Mouse (Mus musculus): ENCODE measurements around the gene Pkdcc. TPM values are rescaled to one million over a fixed set of nuclear protein-coding genes. Genes with fewer than 3 reads are reported as not detected.
A peak's percentile ranks its signal among the peaks of the same experiment; 100 is the strongest.

Gene Pkdcc
- polyA plus RNA-seq, 1 experiment from 2014 or later: 25.3 TPM

DNA sequence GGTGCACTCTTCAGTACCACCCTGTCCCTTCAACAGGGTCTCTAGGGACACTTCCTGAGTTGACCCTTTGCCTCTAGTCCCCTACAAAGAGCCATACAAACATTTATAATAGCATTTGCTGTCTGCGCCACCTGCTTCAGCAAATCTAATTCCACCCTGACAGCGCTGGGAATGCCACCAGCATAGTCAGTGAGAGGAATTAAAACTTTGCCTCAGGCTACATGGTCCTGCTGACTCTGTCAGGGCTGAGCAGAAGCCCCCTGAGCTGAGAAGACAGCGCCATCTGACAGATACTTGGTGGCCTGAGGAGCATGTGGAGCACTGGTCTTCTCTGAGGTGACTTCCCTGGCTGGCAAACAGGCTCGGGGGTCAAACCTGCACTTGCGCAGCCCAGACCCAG is 14.6 kb upstream of the Pkdcc start:
- no peak overlapping the region for H3K4me3 ChIP-seq (ENCODE audit: low read depth, low read length)
- ATAC-seq (ENCODE audit: insufficient read depth) (no peak), DNase-seq (no peak)
- no peak overlapping the region for H3K27ac ChIP-seq (ENCODE audit: low read depth)
- H3K27me3 ChIP-seq (ENCODE audit: insufficient read depth, low read length): no peaks in the 10 kb centered on the region
- H3K9me3 ChIP-seq (ENCODE audit: low read depth, low read length): no peaks in the 10 kb centered on the region
- no peak overlapping the region for H3K4me2 ChIP-seq
- no peaks in the 10 kb centered on the region for H3K36me3 ChIP-seq (ENCODE audit: insufficient read depth)
- WGBS: 81% methylated on average over 5 of the region's 5 CpGs
- no peak overlapping the region for H3K9ac ChIP-seq
- H3K4me1 ChIP-seq (ENCODE audit: insufficient read depth): peaks cover 30% of the 10 kb centered on the region
- TF ChIP-seq CTCF (IDR thresholded peaks at IDR 0.05; ENCODE audit: low read depth): no peak

DNA sequence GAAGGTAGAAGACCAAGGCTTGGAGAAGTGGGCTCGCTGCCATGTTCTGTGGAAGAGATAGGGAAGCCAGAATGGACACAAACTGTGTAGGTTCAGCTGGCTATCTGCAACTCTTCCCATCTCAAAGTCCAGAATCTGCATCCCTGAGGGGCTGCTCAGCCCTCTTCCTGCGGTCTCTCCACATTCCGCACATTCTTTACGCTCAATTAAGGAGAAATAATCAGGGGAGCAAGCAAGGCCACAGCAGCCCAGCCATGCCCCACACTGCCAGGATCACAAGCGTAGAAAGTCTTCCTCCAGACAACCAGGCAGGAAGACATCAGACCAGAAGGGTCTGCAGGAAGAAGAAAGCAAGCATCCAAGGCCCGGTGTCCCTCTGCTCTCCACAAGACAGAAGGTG is 13.8 kb upstream of the Pkdcc start:
- TF ChIP-seq CTCF (IDR thresholded peaks at IDR 0.05; ENCODE audit: low read depth): no peak
- Histone ChIP-seq H3K27ac (ENCODE audit: low read depth) (peak overlapping the region; percentile 30; the same call in 1 of the 2 replicates), H3K27me3 (ENCODE audit: insufficient read depth, low read length) (no peaks in the 10 kb centered on the region), H3K9ac (no peak overlapping the region), H3K4me3 (ENCODE audit: low read depth, low read length) (no peak overlapping the region), H3K9me3 (ENCODE audit: low read depth, low read length) (no peaks in the 10 kb centered on the region), H3K36me3 (ENCODE audit: insufficient read depth) (no peaks in the 10 kb centered on the region), H3K4me1 (ENCODE audit: insufficient read depth) (peaks cover 30% of the 10 kb centered on the region), H3K4me2 (no peak overlapping the region)
- 34% methylated on average over 6 of the region's 6 CpGs for WGBS
- ATAC-seq (ENCODE audit: insufficient read depth) (no peak), DNase-seq (no peak)

DNA sequence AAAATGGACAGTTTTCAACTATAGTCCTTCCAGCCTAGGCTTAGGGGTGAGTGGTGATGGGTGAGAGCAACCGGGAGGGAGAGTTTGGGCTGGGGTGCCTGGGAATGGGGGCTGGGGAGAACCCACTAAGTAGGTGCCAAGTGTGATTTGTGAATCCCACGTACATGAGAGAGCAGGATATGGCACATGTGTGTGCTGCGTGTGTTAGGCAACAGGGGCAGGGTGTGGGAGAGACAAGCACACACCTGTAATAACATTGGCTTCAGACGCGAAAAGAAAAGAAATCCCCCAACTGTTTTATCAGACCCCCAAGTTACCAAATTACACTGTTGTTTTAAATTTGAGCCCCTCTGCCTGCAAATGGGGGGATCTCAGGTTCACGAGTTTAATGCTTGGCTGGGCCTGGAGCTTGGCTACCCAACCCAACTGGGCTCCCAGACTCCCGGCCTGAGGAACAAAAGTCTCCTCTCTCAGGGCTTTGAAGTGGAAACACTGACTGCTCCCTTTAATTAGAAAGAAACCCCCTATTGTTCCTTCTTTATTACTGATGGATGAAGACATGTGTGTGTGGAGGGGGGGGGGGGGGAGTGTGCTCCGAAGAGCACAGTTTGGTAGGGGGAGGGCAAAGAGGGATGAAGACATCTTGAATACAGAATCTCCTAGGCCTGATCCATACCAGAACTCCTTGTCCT is 11.3 kb upstream of the Pkdcc start:
- Histone ChIP-seq H3K4me3 (ENCODE audit: low read depth, low read length) (no peak overlapping the region), H3K9me3 (ENCODE audit: low read depth, low read length) (no peaks in the 10 kb centered on the region), H3K4me2 (no peak overlapping the region), H3K9ac (no peak overlapping the region), H3K27ac (ENCODE audit: low read depth) (no peak overlapping the region), H3K4me1 (ENCODE audit: insufficient read depth) (peaks cover 20% of the 10 kb centered on the region), H3K27me3 (ENCODE audit: insufficient read depth, low read length) (no peaks in the 10 kb centered on the region), H3K36me3 (ENCODE audit: insufficient read depth) (no peaks in the 10 kb centered on the region)
- 46% methylated on average over 8 of the region's 8 CpGs for WGBS
- DNase-seq: no peak
- TF ChIP-seq CTCF (IDR thresholded peaks at IDR 0.05; ENCODE audit: low read depth): no peak
- ATAC-seq (ENCODE audit: insufficient read depth): no peak

DNA sequence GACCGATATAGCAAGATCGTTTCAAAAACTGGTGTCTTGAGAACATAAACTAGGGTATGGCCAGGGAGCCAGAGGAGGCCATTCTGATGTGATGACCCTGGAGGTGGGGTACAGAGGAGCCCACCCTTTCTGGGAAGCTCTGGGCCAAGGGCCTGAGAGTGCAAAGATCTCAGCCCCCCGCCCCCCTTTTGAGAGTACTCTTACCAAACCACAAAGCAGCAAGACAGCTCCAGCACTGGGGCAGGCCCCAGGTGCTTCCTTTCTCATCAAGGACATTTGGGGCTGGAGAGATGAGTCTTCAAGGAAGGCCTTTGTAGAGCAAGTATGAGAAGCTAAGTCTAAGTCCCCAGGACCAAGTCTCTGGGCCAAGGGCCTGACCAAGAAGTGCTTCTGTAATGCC is 7.8 kb upstream of the Pkdcc start:
- no peak overlapping the region for H3K27ac ChIP-seq (ENCODE audit: low read depth)
- H3K4me1 ChIP-seq (ENCODE audit: insufficient read depth): 0 out of 2 replicates have a peak, but pooled peaks cover 3% of the 10 kb centered on the region
- H3K36me3 ChIP-seq (ENCODE audit: insufficient read depth): no peaks in the 10 kb centered on the region
- no peak overlapping the region for H3K4me2 ChIP-seq
- no peak for ATAC-seq (ENCODE audit: insufficient read depth)
- H3K9me3 ChIP-seq (ENCODE audit: low read depth, low read length): no peaks in the 10 kb centered on the region
- 80% methylated on average over 3 of the region's 3 CpGs for WGBS
- H3K9ac ChIP-seq: no peak overlapping the region
- TF ChIP-seq CTCF (IDR thresholded peaks at IDR 0.05; ENCODE audit: low read depth): no peak
- no peaks in the 10 kb centered on the region for H3K27me3 ChIP-seq (ENCODE audit: insufficient read depth, low read length)
- no peak for DNase-seq
- no peak overlapping the region for H3K4me3 ChIP-seq (ENCODE audit: low read depth, low read length)

GRCm38 (mm10) chr17:83208455-83208854 is 6.6 kb upstream of the Pkdcc start:
- Histone ChIP-seq H3K4me2 (no peak overlapping the region), H3K9ac (no peak overlapping the region), H3K4me1 (ENCODE audit: insufficient read depth) (peaks cover 7% of the 10 kb centered on the region), H3K9me3 (ENCODE audit: low read depth, low read length) (no peaks in the 10 kb centered on the region), H3K36me3 (ENCODE audit: insufficient read depth) (no peaks in the 10 kb centered on the region), H3K27ac (ENCODE audit: low read depth) (no peak overlapping the region), H3K4me3 (ENCODE audit: low read depth, low read length) (no peak overlapping the region), H3K27me3 (ENCODE audit: insufficient read depth, low read length) (no peaks in the 10 kb centered on the region)
- no peak for ATAC-seq (ENCODE audit: insufficient read depth)
- no peak for TF ChIP-seq CTCF (IDR thresholded peaks at IDR 0.05; ENCODE audit: low read depth)
- no peak for DNase-seq
- 45% methylated on average over 2 of the region's 2 CpGs for WGBS

GRCm38 (mm10) chr17:83210531-83210930 is 4.6 kb upstream of the Pkdcc start:
- Histone ChIP-seq H3K27ac (ENCODE audit: low read depth) (no peak overlapping the region), H3K4me2 (no peak overlapping the region), H3K9ac (no peak overlapping the region), H3K9me3 (ENCODE audit: low read depth, low read length) (no peaks in the 10 kb centered on the region), H3K36me3 (ENCODE audit: insufficient read depth) (no peaks in the 10 kb centered on the region), H3K4me1 (ENCODE audit: insufficient read depth) (peaks cover 11% of the 10 kb centered on the region), H3K4me3 (ENCODE audit: low read depth, low read length) (no peak overlapping the region), H3K27me3 (ENCODE audit: insufficient read depth, low read length) (no peaks in the 10 kb centered on the region)
- DNase-seq: no peak
- no peak for TF ChIP-seq CTCF (IDR thresholded peaks at IDR 0.05; ENCODE audit: low read depth)
- WGBS: 52% methylated on average over 5 of the region's 5 CpGs
- ATAC-seq (ENCODE audit: insufficient read depth): no peak

DNA sequence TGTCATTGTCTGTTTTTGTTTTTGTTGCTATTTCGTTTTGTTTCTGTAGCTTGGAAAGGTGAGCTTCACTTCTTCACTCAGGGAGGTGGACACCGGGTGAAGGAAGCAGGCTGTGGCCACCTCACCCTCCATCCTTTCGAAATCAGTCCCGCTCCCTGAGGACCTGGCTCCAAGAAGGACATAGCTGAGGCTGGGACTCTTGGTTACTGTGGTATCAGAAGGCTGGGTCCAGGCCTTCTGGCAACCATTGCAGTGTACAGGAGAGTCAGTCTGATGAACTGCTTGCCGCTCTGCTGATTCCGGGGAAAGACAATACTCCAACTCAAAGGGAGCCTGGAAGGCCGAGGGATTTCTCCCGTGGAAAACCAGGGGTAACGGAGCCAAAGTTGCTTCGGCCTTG is 3.9 kb upstream of the Pkdcc start:
- H3K4me3 ChIP-seq (ENCODE audit: low read depth, low read length): no peak overlapping the region
- WGBS: 89% methylated on average over 10 of the region's 10 CpGs

More for the DNA sequence above, 3.9 kb upstream of the Pkdcc start:
- Histone ChIP-seq H3K4me1 (ENCODE audit: insufficient read depth) (peaks cover 11% of the 10 kb centered on the region), H3K36me3 (ENCODE audit: insufficient read depth) (no peaks in the 10 kb centered on the region), H3K4me2 (no peak overlapping the region), H3K27ac (ENCODE audit: low read depth) (no peak overlapping the region), H3K9me3 (ENCODE audit: low read depth, low read length) (no peaks in the 10 kb centered on the region), H3K9ac (no peak overlapping the region), H3K27me3 (ENCODE audit: insufficient read depth, low read length) (no peaks in the 10 kb centered on the region)
- TF ChIP-seq CTCF (IDR thresholded peaks at IDR 0.05; ENCODE audit: low read depth): no peak
- ATAC-seq (ENCODE audit: insufficient read depth) (no peak), DNase-seq (no peak)
